Mouse (Mus musculus): ENCODE measurements at regions not wholly inside any gene's neighbourhood (a gene's known extent, or its start where the extent isn't known, plus 50 kb on each side); places are given as distances from the start of the nearest gene placed in this dataset.
A peak's percentile ranks its signal among the peaks of the same experiment; 100 is the strongest.
"Not testable (repeated sequence)": the region's sequence is repeated elsewhere in the genome, so short reads cannot be mapped to it uniquely, and the experiment has no call there.

GRCm38 (mm10) chr19:51533221-51533620 lies 730.9 kb upstream of the Ins1 start:
- H3K27ac ChIP-seq (ENCODE audit: low read depth), result no peak overlapping the region
- H3K4me3 ChIP-seq (ENCODE audit: low read depth, low read length), result no peak overlapping the region
- DNase-seq (ENCODE audit: low spot score) (peak; percentile 51), ATAC-seq (replicated peaks; ENCODE audit: low FRiP score, low TSS enrichment, low read depth) (peak; percentile 43; the same call in 1 of the 2 replicates)
- no peaks in the 10 kb centered on the region for H3K36me3 ChIP-seq (ENCODE audit: control insufficient read depth, insufficient read depth, low read length)
- H3K9me3 ChIP-seq (ENCODE audit: control insufficient read depth, low read length), result no peaks in the 10 kb centered on the region
- no peaks in the 10 kb centered on the region for H3K4me1 ChIP-seq (replicated peaks; ENCODE audit: control insufficient read depth, insufficient read depth, low read length)
- no peaks in the 10 kb centered on the region for H3K27me3 ChIP-seq (replicated peaks; ENCODE audit: control insufficient read depth, insufficient read depth, low read length)
- H3K4me2 ChIP-seq (ENCODE audit: low read length), result no peak overlapping the region
- WGBS, result 58% methylated on average over 10 of the region's 10 CpGs
- no peak overlapping the region for H3K9ac ChIP-seq (ENCODE audit: low read length)

DNA sequence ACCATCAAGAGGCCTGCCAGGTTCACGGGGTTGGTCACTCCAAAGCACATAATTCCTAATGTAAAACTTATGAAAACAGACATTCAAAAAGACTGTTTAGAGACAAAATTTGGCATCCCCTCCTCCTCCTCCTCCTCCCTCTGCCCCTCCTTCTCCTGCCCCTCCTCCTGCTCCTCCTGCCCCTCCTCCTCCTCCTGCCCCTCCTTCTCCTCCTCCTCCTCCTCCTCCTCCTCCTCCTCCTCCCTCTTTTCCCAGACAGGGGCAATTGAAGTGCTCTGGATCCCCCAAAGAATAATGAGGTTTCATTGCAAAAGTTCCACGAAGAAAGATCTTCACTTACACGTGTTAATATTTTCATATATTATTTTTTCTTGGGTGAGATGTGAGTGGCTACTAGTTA lies 729.7 kb upstream of the Ins1 start:
- Histone ChIP-seq H3K36me3 (ENCODE audit: control insufficient read depth, insufficient read depth, low read length) (no peaks in the 10 kb centered on the region), H3K9ac (ENCODE audit: low read length) (no peak overlapping the region), H3K4me1 (replicated peaks; ENCODE audit: control insufficient read depth, insufficient read depth, low read length) (no peaks in the 10 kb centered on the region), H3K9me3 (ENCODE audit: control insufficient read depth, low read length) (no peaks in the 10 kb centered on the region), H3K4me2 (ENCODE audit: low read length) (no peak overlapping the region), H3K27ac (ENCODE audit: low read depth) (no peak overlapping the region), H3K4me3 (ENCODE audit: low read depth, low read length) (no peak overlapping the region), H3K27me3 (replicated peaks; ENCODE audit: control insufficient read depth, insufficient read depth, low read length) (no peaks in the 10 kb centered on the region)
- ATAC-seq (replicated peaks; ENCODE audit: low FRiP score, low TSS enrichment, low read depth) (no peak), DNase-seq (ENCODE audit: low spot score) (no peak)
- 64% methylated on average over 3 of the region's 3 CpGs for WGBS

- WGBS, result 97% methylated on average over 2 of the region's 2 CpGs
- H3K4me2 ChIP-seq (ENCODE audit: low read length); H3K4me3 ChIP-seq (ENCODE audit: low read depth, low read length); DNase-seq (ENCODE audit: low spot score); ATAC-seq (replicated peaks; ENCODE audit: low FRiP score, low TSS enrichment, low read depth); H3K9me3 ChIP-seq (ENCODE audit: control insufficient read depth, low read length); H3K9ac ChIP-seq (ENCODE audit: low read length); H3K36me3 ChIP-seq (ENCODE audit: control insufficient read depth, insufficient read depth, low read length); H3K27me3 ChIP-seq (replicated peaks; ENCODE audit: control insufficient read depth, insufficient read depth, low read length); H3K27ac ChIP-seq (ENCODE audit: low read depth); H3K4me1 ChIP-seq (replicated peaks; ENCODE audit: control insufficient read depth, insufficient read depth, low read length): not testable (repeated sequence)
Observed at GRCm38 (mm10) chr19:51552040-51552439, 712.1 kb upstream of the Ins1 start.

- Histone ChIP-seq H3K4me2 (ENCODE audit: low read length) (no peak overlapping the region), H3K27ac (ENCODE audit: low read depth) (no peak overlapping the region), H3K4me3 (ENCODE audit: low read depth, low read length) (no peak overlapping the region), H3K27me3 (replicated peaks; ENCODE audit: control insufficient read depth, insufficient read depth, low read length) (no peaks in the 10 kb centered on the region), H3K9ac (ENCODE audit: low read length) (no peak overlapping the region), H3K36me3 (ENCODE audit: control insufficient read depth, insufficient read depth, low read length) (no peaks in the 10 kb centered on the region), H3K9me3 (ENCODE audit: control insufficient read depth, low read length) (no peaks in the 10 kb centered on the region), H3K4me1 (replicated peaks; ENCODE audit: control insufficient read depth, insufficient read depth, low read length) (no peaks in the 10 kb centered on the region)
- DNase-seq (ENCODE audit: low spot score) (no peak), ATAC-seq (replicated peaks; ENCODE audit: low FRiP score, low TSS enrichment, low read depth) (no peak)
- 72% methylated on average over 1 of the region's 1 CpGs for WGBS
Observed at GRCm38 (mm10) chr19:51568101-51568500, 696.0 kb upstream of the Ins1 start.

Measured in intestine, embryonic 14.5 days (tissue).